Mouse (Mus musculus): ENCODE measurements around the gene Pip5k1b. TPM values are rescaled to one million over a fixed set of nuclear protein-coding genes. Genes with fewer than 3 reads are reported as not detected.

The Pip5k1b gene
- polyA plus RNA-seq, 1 experiment from 2014 or later = 2.5 TPM

- H3K9ac ChIP-seq (replicated peaks; ENCODE audit: low read depth, low read length) = no peak overlapping the region
- no peak overlapping the region for H3K4me2 ChIP-seq (replicated peaks; ENCODE audit: low read depth, low read length)
- no peaks in the 10 kb centered on the region for H3K9me3 ChIP-seq (ENCODE audit: control insufficient read depth, low read depth, low read length)
- no peaks in the 10 kb centered on the region for H3K36me3 ChIP-seq (ENCODE audit: control insufficient read depth, insufficient read depth, low read length)
- no peak for ATAC-seq (ENCODE audit: insufficient number of reproducible peaks, insufficient read depth, low FRiP score, low read depth)
- H3K27me3 ChIP-seq (ENCODE audit: control insufficient read depth, insufficient read depth, low read length) = no peaks in the 10 kb centered on the region
- 0 out of 2 replicates have a peak, but pooled peaks cover 3% of the 10 kb centered on the region for H3K4me1 ChIP-seq (ENCODE audit: control insufficient read depth, insufficient read depth, low read length)
- 69% methylated on average over 2 of the region's 2 CpGs for WGBS
- H3K4me3 ChIP-seq (ENCODE audit: low read depth, low read length) = no peak overlapping the region
- H3K27ac ChIP-seq (ENCODE audit: low read length) = no peak overlapping the region
Measured at GRCm38 (mm10) chr19:24331274-24331673, 224.4 kb downstream of the Pip5k1b start.

DNA sequence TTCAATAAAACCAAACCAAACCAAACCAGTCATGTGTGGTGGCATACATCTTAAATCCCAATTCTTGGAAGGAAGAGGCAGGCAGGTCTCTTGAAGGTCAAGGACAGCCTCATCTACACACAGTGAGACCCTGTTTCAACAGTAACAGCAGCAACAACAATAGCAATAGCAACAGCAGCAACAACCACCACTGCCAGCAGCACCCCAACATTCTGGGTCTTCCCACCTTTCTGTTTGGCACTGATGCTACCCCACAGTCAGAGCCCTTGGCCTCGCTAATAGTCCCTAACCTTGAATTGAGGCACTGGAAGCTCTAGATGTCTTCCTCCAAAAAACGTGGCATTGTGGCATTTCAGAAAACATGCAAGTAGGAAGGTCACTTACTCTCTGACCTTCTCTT is 225.3 kb downstream of the Pip5k1b start:
- Histone ChIP-seq H3K4me2 (replicated peaks; ENCODE audit: low read depth, low read length) (no peak overlapping the region), H3K9me3 (ENCODE audit: control insufficient read depth, low read depth, low read length) (no peaks in the 10 kb centered on the region), H3K4me1 (ENCODE audit: control insufficient read depth, insufficient read depth, low read length) (0 out of 2 replicates have a peak, but pooled peaks cover 3% of the 10 kb centered on the region), H3K36me3 (ENCODE audit: control insufficient read depth, insufficient read depth, low read length) (no peaks in the 10 kb centered on the region), H3K9ac (replicated peaks; ENCODE audit: low read depth, low read length) (no peak overlapping the region), H3K27ac (ENCODE audit: low read length) (no peak overlapping the region), H3K27me3 (ENCODE audit: control insufficient read depth, insufficient read depth, low read length) (no peaks in the 10 kb centered on the region), H3K4me3 (ENCODE audit: low read depth, low read length) (no peak overlapping the region)
- no peak for ATAC-seq (ENCODE audit: insufficient number of reproducible peaks, insufficient read depth, low FRiP score, low read depth)
- WGBS = 71% methylated on average over 2 of the region's 2 CpGs

GRCm38 (mm10) chr19:24327921-24328320 is 227.8 kb downstream of the Pip5k1b start:
- no peak overlapping the region for H3K9ac ChIP-seq (replicated peaks; ENCODE audit: low read depth, low read length)
- H3K4me2 ChIP-seq (replicated peaks; ENCODE audit: low read depth, low read length) = no peak overlapping the region
- H3K27me3 ChIP-seq (ENCODE audit: control insufficient read depth, insufficient read depth, low read length) = no peaks in the 10 kb centered on the region
- 45% methylated on average over 2 of the region's 2 CpGs for WGBS
- ATAC-seq (ENCODE audit: insufficient number of reproducible peaks, insufficient read depth, low FRiP score, low read depth) = no peak
- no peak overlapping the region for H3K4me3 ChIP-seq (ENCODE audit: low read depth, low read length)
- H3K4me1 ChIP-seq (ENCODE audit: control insufficient read depth, insufficient read depth, low read length) = peaks cover 3% of the 10 kb centered on the region; the same call in 1 of the 2 replicates
- H3K9me3 ChIP-seq (ENCODE audit: control insufficient read depth, low read depth, low read length) = no peaks in the 10 kb centered on the region
- no peaks in the 10 kb centered on the region for H3K36me3 ChIP-seq (ENCODE audit: control insufficient read depth, insufficient read depth, low read length)
- H3K27ac ChIP-seq (ENCODE audit: low read length) = no peak overlapping the region

DNA sequence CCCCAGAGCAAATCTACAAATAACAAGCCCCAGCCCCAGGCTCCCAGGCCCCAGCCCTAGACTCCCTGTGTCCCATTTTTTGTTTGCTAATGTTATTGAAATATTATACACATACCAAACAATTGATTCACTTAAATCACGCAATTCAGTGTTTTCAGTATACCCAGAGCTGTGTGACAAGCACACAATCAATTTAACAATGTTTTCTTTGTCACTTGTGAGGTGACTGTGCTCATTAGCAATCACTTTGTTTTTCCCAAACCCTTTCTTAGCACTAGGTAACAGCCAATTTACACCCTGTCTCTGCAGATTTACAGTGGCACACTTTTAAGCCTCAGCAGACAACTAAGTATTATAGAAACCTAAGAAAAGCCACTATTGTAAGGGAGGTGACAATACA is 228.7 kb downstream of the Pip5k1b start:
- WGBS = 48% methylated on average over 1 of the region's 1 CpGs
- Histone ChIP-seq H3K36me3 (ENCODE audit: control insufficient read depth, insufficient read depth, low read length) (no peaks in the 10 kb centered on the region), H3K4me1 (ENCODE audit: control insufficient read depth, insufficient read depth, low read length) (peaks cover 3% of the 10 kb centered on the region; the same call in 1 of the 2 replicates), H3K4me3 (ENCODE audit: low read depth, low read length) (no peak overlapping the region), H3K4me2 (replicated peaks; ENCODE audit: low read depth, low read length) (no peak overlapping the region), H3K9me3 (ENCODE audit: control insufficient read depth, low read depth, low read length) (no peaks in the 10 kb centered on the region), H3K27ac (ENCODE audit: low read length) (no peak overlapping the region), H3K9ac (replicated peaks; ENCODE audit: low read depth, low read length) (no peak overlapping the region), H3K27me3 (ENCODE audit: control insufficient read depth, insufficient read depth, low read length) (no peaks in the 10 kb centered on the region)
- no peak for ATAC-seq (ENCODE audit: insufficient number of reproducible peaks, insufficient read depth, low FRiP score, low read depth)

DNA sequence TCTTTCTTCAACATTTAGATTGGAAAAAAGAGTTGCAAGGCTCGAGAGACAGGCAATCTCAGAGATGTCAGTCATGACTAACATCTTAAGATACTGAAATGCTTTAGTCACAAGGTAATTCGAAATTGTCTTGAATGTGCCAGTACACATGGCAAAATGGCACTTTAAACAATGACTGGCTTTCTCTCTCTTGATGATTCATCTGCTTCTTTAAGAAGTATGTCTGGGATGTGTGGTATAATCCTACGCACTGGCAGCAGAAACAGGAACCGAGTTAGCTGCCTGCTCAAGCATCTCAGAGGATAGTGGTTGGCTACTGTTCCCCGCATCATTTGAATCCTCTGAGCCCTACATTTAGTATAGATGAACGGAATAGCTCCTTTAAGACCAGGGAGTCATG is 230.0 kb downstream of the Pip5k1b start:
- whole genome bisulfite sequencing = 77% methylated on average over 6 of the region's 6 CpGs
- no peak for ATAC-seq (ENCODE audit: insufficient number of reproducible peaks, insufficient read depth, low FRiP score, low read depth)

DNA sequence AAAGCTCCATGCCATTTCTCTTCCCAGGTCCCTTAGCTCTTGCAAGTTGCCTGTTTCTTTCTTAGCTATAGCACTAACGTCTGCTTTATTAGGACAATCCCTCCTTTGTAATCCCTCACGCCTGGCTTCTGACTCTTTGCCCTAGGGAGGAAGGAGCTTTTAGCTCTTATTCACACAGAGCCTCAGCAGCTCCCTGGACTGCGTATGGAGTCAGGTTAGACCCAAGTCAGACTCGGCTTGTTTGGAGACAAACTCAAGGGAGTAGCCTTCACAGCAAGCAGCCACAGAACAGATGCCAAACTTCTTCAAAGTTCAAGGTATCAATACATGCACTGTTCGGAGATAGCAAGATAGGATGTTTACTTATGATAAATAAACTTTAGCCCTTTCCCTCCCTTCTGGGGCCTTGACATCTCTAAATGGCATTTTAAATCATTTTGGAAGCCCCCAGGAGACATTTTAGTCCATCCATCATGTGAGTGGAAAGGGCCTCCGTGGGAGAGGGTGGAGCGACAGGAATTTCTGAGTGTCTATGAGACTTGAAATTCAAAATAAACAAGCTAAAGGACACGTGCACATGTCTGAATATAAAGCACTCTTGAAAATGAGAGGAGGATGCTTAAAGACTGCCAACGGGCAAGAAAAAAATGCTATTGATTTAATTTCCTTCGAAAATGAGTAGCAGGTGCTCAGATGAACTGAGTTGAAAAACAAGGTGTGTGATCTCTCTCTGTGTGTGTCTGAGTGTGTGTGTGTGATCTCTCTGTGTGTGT is 231.6 kb downstream of the Pip5k1b start:
- H3K27ac ChIP-seq (ENCODE audit: low read length) = no peak overlapping the region
- H3K9me3 ChIP-seq (ENCODE audit: control insufficient read depth, low read depth, low read length) = no peaks in the 10 kb centered on the region
- no peaks in the 10 kb centered on the region for H3K27me3 ChIP-seq (ENCODE audit: control insufficient read depth, insufficient read depth, low read length)
- H3K9ac ChIP-seq (replicated peaks; ENCODE audit: low read depth, low read length) = no peak overlapping the region
- H3K4me1 ChIP-seq (ENCODE audit: control insufficient read depth, insufficient read depth, low read length) = peaks cover 3% of the 10 kb centered on the region; the same call in 1 of the 2 replicates
- H3K36me3 ChIP-seq (ENCODE audit: control insufficient read depth, insufficient read depth, low read length) = no peaks in the 10 kb centered on the region
- 17% methylated on average over 10 of the region's 10 CpGs for WGBS
- ATAC-seq (ENCODE audit: insufficient number of reproducible peaks, insufficient read depth, low FRiP score, low read depth) = no peak
- H3K4me3 ChIP-seq (ENCODE audit: low read depth, low read length) = no peak overlapping the region
- no peak overlapping the region for H3K4me2 ChIP-seq (replicated peaks; ENCODE audit: low read depth, low read length)

More for the DNA sequence above, 230.0 kb downstream of the Pip5k1b start:
- Histone ChIP-seq H3K36me3 (ENCODE audit: control insufficient read depth, insufficient read depth, low read length) (no peaks in the 10 kb centered on the region), H3K9ac (replicated peaks; ENCODE audit: low read depth, low read length) (no peak overlapping the region), H3K27me3 (ENCODE audit: control insufficient read depth, insufficient read depth, low read length) (no peaks in the 10 kb centered on the region), H3K9me3 (ENCODE audit: control insufficient read depth, low read depth, low read length) (no peaks in the 10 kb centered on the region), H3K27ac (ENCODE audit: low read length) (no peak overlapping the region), H3K4me2 (replicated peaks; ENCODE audit: low read depth, low read length) (no peak overlapping the region), H3K4me3 (ENCODE audit: low read depth, low read length) (no peak overlapping the region), H3K4me1 (ENCODE audit: control insufficient read depth, insufficient read depth, low read length) (peaks cover 3% of the 10 kb centered on the region; the same call in 1 of the 2 replicates)

GRCm38 (mm10) chr19:24321900-24322311 is 233.8 kb downstream of the Pip5k1b start:
- no peaks in the 10 kb centered on the region for H3K27me3 ChIP-seq (ENCODE audit: control insufficient read depth, insufficient read depth, low read length)
- no peak overlapping the region for H3K27ac ChIP-seq (ENCODE audit: low read length)
- H3K4me1 ChIP-seq (ENCODE audit: control insufficient read depth, insufficient read depth, low read length) = peaks cover 3% of the 10 kb centered on the region; the same call in 1 of the 2 replicates
- no peak overlapping the region for H3K9ac ChIP-seq (replicated peaks; ENCODE audit: low read depth, low read length)
- H3K4me3 ChIP-seq (ENCODE audit: low read depth, low read length) = no peak overlapping the region
- no peaks in the 10 kb centered on the region for H3K9me3 ChIP-seq (ENCODE audit: control insufficient read depth, low read depth, low read length)
- WGBS = 93% methylated on average over 8 of the region's 8 CpGs
- ATAC-seq (ENCODE audit: insufficient number of reproducible peaks, insufficient read depth, low FRiP score, low read depth) = no peak
- H3K4me2 ChIP-seq (replicated peaks; ENCODE audit: low read depth, low read length) = no peak overlapping the region
- H3K36me3 ChIP-seq (ENCODE audit: control insufficient read depth, insufficient read depth, low read length) = no peaks in the 10 kb centered on the region

DNA sequence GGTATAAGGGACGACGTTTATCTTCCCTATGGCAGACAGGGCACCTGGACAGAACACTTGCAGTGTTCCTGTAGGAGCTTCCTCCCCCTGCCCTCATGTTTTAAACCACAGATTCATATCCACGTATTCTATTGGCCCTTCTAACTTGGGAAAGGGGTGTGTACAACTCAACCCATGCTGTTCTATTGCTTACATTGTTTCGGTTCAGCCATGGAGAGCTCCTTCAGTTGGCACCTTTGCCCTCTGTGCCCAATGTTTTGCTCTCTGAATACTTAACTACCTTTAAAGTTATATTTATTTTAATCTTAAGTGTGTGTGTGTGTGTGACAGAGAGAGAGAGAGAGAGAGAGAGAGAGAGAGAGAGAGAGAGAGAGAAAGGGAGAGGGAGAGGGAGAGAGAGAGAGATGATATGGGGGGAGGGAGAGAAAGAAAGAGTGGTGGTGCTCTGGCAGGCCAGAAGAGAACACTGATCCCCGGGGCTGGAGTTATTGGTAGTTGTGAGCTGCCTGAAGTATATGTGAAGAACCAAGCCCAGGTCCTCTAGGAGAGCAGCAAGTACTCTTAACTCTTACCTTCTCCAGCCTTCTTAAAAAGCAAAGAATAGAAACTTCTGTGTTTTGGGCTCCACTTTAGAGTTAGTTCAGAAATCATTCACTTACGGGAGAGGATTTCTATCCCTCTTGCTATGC is 234.3 kb downstream of the Pip5k1b start:
- H3K4me2 ChIP-seq (replicated peaks; ENCODE audit: low read depth, low read length) = no peak overlapping the region
- H3K36me3 ChIP-seq (ENCODE audit: control insufficient read depth, insufficient read depth, low read length) = no peaks in the 10 kb centered on the region
- H3K4me3 ChIP-seq (ENCODE audit: low read depth, low read length) = no peak overlapping the region
- H3K9me3 ChIP-seq (ENCODE audit: control insufficient read depth, low read depth, low read length) = no peaks in the 10 kb centered on the region
- no peak overlapping the region for H3K27ac ChIP-seq (ENCODE audit: low read length)
- H3K4me1 ChIP-seq (ENCODE audit: control insufficient read depth, insufficient read depth, low read length) = peaks cover 3% of the 10 kb centered on the region; the same call in 1 of the 2 replicates
- WGBS = 82% methylated on average over 6 of the region's 6 CpGs
- ATAC-seq (ENCODE audit: insufficient number of reproducible peaks, insufficient read depth, low FRiP score, low read depth) = no peak
- no peaks in the 10 kb centered on the region for H3K27me3 ChIP-seq (ENCODE audit: control insufficient read depth, insufficient read depth, low read length)
- no peak overlapping the region for H3K9ac ChIP-seq (replicated peaks; ENCODE audit: low read depth, low read length)
